Mouse (Mus musculus): ENCODE data around the gene Gpr157. TPM values are rescaled to one million over a fixed set of nuclear protein-coding genes. Genes with fewer than 3 reads are reported as not detected.
A peak's percentile ranks its signal among the peaks of the same experiment; 100 is the strongest.

Gpr157 gene
- total RNA-seq, 2 experiments from 2014 or later: 1.2 to 1.3 TPM

GRCm38 (mm10) chr4:150072416-150073101, 14.6 kb upstream of the Gpr157 start:
- DNase-seq: no peak

DNA sequence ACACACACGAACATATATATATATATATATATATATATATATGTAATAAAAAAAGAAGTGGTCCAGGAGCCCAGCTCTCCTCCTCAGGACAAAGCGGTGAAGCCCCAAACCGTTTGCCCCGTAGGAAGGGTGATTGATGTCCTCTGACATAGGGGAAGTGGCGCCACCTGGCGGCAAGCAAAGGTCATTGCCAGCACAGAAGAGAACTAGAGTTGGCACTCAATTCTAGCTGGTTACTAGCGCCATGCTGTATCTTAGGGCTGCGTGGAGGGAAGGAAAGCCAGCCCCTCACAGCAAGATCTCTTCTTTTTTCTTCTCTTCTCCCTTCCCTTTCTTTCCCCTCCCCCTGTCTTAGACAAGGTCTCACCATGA, 14.1 kb upstream of the Gpr157 start:
- DNase-seq: no peak

- no peak for DNase-seq
Measured at GRCm38 (mm10) chr4:150075350-150075749, 11.8 kb upstream of the Gpr157 start.

DNA sequence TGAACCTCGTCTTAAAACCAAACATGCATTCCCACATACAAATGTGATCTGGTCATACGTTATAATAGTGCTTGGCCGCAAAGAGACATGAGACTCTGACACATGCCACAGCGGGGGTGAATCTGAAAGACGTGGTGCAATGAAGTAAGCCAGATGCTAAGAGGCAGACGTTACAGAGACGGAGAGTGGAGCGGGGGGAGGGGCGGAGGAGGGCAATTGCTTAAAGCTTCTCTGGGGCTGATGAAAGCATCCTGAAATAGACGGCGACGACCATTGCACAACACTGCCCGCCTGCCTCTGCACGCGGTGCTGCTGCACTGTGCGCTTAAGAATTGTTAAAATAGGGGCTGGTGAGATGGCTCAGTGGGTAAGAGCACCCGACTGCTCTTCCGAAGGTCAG, 11.0 kb upstream of the Gpr157 start:
- no peak for DNase-seq

- DNase-seq: no peak
Measured at GRCm38 (mm10) chr4:150078646-150079045, 8.5 kb upstream of the Gpr157 start.

GRCm38 (mm10) chr4:150079244-150079643, 7.9 kb upstream of the Gpr157 start:
- DNase-seq: no peak

GRCm38 (mm10) chr4:150080330-150080967, 6.7 kb upstream of the Gpr157 start:
- no peak for DNase-seq

DNA sequence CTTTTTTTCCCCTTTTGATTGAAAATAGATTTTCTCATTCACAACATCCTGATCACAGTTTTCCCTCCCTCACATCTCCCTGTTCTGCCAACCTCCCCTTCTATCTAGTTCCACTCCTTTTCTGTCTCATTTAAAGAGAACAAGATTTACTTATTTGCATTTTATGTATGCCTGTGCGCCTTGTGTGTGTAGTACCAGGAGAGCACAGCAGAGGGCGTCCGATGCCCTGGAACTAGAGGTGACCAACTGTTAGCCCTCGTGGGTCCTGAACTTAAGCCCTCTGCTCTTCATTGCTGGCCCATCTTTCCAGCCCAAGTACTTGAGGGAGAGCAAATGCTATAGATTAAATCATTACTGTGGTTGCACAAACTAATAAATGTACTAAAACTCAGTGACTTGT, 1.8 kb upstream of the Gpr157 start:
- DNase-seq: no peak

DNA sequence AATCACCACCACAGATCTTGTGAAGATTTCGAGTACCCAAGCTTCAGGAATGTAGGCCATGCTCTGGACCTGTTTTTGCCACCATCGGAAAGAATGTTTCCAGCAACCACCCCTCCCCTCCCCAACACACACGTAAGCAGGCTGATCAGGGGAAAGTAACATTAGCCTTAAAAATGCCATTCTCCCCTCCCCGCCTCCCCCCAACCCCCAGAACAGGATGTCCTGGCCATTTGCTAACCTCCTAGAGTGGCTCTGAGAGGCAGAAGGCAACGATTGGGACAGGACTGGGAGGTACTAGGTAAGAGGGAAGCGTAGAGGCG, 364 bp upstream of the Gpr157 start:
- no peak for DNase-seq

DNA sequence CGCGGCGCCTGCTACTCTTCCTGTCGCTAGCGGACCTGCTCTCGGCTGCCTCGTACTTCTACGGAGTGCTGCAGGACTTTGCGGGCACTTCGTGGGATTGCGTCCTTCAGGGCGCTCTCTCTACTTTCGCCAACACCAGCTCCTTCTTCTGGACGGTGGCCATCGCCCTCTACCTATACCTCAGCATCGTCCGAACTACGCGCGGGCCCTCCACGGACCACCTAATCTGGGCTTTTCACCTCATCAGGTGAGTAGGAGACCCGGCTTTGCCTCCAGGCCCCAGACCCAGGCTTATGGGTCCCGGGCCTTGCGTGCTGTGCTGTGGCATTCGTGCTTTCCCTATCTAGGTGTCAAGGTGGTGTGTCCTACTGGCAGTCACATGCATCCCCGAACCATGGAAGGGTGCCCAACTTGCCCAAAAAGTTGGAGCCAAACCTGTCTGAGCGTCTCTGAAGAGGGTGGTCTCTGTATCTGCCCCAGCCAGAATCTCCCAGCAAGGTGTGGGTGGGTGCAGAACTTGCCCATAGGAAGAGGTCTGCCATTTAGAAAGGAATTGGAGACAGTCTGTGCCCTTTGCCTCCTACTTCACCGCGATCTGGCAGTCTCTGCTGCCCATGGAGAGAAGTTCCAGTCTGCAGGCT, 845 bp downstream of the Gpr157 start:
- DNase-seq: peak in 1 of 2 experiments; percentile 17

DNA sequence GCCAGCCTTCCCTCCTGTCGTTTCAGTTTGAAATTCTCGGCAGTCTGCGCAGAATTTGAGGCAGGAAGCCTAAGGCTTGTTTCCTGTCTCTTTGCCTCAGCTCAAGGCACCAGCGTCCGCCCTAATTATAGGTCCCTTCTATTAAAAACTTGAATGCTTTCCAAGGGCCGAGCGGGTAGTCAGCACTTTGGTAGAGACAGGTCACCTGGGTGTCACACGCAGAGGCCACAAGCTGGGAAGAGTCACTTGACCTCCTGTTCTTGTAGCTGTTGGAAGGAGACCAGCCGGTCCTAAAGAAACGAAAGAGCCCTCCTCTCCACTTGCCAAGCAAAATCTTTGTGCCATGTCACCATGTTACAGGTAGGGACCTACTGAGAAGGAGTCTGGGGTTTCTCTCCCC, 2.0 kb downstream of the Gpr157 start:
- no peak for DNase-seq

DNA sequence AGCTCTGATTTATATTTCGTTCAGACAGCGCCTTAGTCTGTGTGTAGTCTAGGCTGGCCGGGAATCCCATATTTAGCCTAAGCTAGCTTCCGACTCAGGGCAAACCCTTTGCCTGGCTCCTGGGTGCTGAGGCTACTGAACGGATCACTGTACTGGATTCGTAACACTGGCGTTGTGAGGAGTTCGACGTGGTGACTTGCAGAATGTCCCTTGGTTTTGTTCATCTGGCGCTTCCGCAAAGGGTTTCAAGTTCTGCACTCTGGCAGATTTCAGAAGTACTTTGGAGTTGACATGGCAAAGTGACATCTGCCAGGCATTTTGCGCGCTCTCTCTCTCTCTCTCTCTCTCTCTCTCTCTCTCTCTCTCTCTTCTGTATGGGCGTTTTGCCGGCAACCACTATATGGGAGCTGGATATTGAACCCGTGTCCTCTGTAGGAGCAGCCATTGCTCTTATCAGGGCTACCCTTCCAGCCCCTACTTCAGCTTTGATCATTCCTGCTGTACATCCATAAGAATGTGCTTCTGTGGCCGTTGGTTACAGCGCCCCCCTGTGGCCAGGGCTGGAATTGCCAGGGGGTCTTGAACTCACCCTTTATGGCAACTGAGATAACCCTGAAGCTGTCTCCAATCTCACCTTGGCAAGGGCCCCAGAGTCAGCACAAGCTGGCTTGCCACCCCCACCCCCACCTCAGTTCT, 4.9 kb downstream of the Gpr157 start:
- DNase-seq: no peak

GRCm38 (mm10) chr4:150092583-150092902, 5.4 kb downstream of the Gpr157 start:
- no peak for DNase-seq

GRCm38 (mm10) chr4:150093560-150094462, 6.6 kb downstream of the Gpr157 start:
- DNase-seq: no peak

GRCm38 (mm10) chr4:150094463-150094789, 7.3 kb downstream of the Gpr157 start:
- DNase-seq: no peak

DNA sequence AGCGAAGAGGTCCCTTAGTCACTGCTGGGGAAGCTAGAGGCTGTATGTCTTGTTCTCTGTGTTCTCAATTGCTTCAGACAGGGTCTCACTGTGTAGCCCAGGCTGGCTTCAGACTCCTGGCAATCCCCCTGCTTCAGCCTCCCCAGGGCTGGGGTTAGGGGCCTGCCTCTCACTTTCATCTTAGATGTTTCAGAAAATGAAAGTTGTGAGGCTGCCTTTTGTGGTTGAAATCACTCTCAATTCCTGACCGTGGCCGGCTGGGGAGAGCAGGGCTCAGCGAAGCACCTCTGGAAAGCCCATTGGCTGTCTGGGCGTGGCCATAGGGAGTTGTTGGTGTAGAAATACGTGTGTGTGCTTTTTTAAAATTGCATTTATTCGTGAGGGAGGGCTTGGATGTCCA, 9.1 kb downstream of the Gpr157 start:
- DNase-seq: no peak

GRCm38 (mm10) chr4:150097847-150098246, 10.7 kb downstream of the Gpr157 start:
- no peak for DNase-seq

DNA sequence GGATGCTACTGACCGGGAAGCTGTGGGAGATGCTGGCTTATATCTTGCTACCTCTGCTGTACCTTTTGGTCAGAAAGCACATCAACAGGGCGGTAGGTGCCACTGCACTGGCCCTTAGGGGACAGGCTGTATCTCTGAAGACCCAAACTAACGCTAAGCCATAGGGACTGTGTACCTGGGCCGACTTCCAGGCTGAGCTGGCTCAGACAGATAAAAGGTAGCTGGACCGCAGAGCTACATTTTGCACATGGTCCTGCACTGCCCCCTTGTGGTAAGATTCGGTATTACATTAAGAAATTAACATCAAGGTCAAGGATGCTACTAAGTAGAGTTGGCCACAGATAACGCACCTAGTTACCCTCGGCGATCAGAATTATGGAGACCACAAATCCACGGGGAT, 11.7 kb downstream of the Gpr157 start:
- DNase-seq: peak; percentile 19 to 50

GRCm38 (mm10) chr4:150102822-150103221, 15.7 kb downstream of the Gpr157 start:
- no peak for DNase-seq

GRCm38 (mm10) chr4:150105671-150106070, 18.5 kb downstream of the Gpr157 start:
- no peak for DNase-seq

- no peak for DNase-seq
Measured at GRCm38 (mm10) chr4:150106637-150107036, 19.5 kb downstream of the Gpr157 start.

- DNase-seq: no peak
Measured at GRCm38 (mm10) chr4:150109636-150110035, 22.5 kb downstream of the Gpr157 start.

- DNase-seq: no peak
Measured at GRCm38 (mm10) chr4:150110373-150110772, 23.2 kb downstream of the Gpr157 start.

Measured in layer of hippocampus, postnatal 36 days (tissue).